Mouse (Mus musculus): ENCODE data around the gene Psma7.

Psma7 gene

DNA sequence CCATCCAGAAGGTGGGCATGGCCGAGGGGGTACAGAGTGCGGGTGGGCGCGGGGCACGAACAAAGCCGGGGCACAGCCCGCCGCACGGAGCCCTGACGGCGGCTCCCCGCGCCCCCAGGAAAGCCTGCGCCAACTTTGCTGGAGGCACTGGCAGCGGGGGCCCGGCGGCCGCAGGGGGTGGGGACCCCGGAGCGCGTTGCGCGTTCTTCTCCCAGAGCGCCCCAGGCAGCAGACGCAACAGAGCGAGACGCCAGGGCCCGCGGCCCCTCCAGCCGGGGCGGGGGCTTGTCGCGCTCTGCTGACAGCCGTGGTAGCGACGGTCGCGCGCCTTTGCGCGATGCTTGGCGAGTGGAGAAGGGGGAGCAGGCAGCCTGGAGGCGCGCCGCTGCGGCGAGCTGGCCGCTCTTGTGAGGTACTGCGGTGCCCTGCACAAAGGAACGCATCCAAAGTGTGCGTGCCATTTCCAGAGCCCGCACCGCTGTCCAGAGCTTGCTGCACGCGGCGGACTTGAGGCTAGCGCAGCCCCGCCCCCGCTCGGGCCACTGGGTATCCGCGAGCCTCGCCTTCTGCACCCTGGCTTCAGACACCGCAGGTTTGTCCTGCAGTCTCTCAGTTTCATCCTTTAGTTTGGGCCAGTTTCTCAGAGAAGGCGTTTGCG lies 754 bp upstream of the Psma7 start:
- DNase-seq: peak in 1 of 2 experiments; percentile 75

DNA sequence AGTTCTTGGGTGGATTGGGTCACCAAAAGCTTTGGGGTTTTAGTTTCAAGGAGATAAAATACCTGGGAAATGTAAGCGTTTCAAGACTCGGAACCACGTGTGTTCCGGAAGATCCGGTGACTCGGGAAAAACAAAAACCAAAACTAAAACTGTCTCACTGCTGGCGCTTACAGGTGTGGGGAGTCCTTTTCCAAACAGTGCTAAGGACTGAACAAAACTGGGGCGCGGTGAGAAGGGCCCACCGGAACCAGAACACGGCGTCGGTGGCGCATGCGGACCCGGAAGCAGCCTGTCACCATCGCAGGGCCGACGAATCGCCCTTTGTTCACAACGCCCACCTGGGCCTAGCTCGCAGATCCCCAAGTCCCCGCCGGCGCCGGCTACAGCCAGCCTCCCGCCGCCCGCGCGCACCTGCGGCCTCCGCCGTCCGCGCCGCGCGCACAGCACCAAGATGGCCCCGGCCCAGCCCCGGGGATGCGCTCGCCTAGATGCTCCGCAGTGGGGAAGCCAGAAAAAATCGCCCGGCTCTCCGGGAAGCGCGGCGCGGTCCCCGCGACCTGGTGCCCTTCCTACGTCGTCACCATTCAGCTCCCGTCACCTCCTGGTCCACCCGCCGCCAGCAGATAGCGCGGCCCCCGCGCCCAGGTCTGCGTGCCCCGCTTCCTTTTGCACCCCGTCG lies 517 bp downstream of the Psma7 start:
- peak; percentile 47 to 66 for DNase-seq

DNA sequence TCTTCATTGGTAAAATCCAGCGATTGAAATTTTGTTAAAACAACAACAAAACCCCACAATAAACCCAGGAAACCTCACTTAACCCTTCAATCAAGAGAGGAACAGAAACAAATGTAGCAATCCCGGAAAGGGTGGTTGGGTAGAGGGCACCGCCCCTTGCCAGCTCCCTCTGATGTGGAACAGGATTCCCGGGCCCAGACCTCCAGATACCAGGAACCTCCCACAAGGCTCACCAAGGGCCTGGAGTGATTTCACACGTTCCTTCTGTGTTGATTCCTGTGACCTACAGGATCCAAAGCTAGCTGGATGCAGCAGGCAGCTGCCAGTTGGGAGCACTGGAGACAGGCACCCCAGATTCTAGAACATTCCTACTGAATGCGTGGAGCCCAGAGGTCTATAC lies 1.8 kb downstream of the Psma7 start:
- no peak for DNase-seq

DNA sequence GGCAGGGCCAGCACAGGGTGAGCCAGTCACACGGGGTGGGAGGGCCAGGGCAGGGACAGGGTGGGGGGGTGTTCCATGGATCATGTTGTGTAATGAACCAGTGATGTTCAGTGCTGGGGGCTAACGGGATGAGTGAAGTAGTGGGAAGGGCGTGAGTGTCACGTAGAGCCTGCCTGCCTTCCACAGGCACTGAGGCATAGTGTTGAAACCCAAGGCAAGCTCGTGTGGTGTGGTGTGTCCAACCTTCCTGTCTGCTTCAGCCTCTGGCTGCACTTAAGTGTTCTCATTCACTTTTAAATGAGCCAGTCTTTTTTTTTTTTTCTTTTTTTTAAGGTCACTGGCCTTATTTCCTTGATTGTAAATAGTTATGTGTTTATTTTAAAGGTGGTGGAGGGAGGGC lies 7.5 kb downstream of the Psma7 start:
- no peak for DNase-seq

DNA sequence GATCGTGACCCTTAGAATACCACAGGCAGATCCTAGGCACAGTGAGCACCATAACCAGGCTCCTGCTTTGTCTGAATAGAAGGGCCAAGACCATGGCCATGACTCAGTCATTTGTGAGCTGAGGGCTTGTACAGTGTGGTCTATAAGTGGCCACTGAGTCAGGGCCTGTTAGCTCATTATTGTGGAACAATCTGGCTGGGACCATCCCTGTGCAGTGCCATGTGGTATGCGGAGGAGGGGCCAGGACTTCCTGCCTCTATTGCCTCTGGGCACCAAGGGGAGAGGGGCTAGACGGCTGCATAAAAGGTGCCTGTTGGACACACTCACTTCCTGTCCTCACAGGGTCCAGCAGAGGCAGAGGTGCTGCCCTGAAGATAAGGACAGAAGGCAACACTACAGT lies 8.3 kb downstream of the Psma7 start:
- DNase-seq: no peak

DNA sequence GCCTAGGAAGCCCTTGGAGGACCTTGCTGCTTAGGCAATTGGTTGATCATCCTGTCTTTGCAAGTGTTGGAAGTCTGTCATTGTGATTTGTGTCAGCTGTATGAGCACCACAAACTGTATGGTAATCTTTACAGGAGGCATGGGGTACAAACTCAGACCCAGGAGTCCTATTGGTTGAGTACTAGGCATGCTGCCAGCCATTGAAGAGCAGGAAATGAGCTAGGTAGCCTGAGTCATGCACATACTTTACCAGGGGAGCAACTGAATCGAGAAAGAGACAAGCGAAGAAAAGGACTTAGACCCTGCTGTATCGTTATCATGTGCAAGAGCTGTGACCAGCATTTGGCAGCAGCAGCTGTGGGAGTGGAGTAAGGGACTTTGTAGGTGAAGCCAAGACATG lies 9.3 kb downstream of the Psma7 start:
- no peak for DNase-seq

DNA sequence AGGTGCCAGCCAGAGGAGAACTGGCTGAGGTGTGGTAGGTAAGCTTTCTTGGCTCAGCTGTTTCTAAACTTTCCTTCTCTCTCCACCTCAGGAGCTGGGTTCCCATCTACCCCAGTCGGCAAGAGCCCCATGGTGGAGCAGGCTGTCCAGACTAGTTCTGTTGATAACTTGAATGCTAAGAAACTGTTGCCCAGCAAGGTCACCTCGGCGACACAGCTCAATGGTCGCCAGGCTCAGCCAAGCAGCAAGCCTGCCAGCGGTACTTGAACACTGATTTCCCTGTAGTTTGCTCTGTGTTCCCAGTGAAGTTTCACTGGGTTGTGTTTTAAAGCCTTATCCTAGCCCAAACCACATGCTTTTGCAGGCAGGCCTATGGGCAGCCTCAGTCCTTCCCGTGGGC lies 11.0 kb downstream of the Psma7 start:
- no peak for DNase-seq

DNA sequence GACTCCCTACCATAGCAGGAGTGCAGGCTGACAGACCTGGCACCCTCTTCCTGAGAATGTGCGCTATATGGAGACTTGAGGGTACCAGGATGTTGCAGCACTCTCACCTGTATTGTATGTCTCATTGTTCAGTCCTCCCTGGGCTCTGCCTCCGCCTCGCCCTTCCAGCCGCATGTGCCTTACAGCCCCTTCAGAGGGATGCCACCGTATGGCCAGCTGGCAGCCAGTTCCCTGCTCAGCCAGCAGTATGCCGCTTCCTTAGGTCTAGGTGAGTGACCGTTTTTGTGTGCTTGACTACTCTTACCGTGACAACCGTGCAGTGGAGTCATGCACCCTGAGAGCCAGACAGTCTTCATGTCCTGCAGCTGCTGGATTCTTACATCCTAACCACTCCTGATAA lies 14.5 kb downstream of the Psma7 start:
- peak in 1 of 2 experiments; percentile 18 for DNase-seq

DNA sequence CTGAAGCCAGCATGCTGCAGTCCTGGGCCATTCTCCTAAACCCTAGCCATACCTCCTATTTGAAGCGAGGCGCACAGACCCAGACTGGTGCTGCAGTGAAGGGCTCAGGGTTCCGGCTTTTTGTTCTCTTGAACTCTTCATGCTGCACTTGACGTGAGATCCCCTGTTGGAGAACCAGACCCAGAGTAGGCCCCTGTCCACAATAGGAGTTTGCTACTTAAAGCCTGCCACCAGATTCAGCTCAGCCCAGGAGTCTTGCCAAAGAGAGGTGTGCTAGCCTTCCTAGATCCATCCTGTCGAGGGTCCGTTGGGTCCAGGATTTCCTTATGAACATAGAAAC lies 16.4 kb downstream of the Psma7 start:
- no peak for DNase-seq

DNA sequence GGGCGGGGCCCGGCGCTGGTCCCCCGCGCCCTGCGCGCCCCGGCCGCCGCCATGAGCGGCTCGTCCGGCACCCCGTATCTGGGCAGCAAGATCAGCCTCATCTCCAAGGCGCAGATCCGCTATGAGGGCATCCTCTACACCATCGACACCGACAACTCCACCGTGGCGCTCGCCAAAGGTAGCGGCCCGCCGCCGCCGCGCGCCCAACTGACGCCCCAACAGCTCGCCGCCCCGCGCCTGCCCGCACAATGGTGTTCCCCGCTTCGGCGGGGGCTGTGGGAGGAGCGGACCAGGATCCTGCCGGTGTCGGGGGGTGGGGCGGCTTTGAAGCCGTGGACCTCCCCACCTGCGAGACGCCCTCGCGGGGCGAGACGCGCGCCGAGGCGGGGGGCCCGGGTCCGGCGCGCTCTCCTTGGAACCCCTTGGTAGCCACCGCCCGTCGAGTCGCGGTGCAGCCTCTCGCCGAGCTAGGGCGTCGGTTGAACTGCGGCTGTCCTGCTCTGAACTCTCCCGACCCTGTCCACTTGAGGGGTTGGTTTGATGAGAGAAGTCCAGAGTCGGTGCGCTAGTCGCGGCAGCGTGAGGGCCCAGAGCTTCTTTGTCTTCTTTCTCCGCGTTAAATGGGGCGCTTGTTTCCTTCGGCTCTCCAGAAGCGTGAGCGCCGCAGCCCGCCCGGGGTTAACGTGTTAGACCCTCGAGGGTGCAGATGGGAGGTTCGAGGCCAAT lies 16.9 kb downstream of the Psma7 start:
- DNase-seq: peak; percentile 71 to 80

DNA sequence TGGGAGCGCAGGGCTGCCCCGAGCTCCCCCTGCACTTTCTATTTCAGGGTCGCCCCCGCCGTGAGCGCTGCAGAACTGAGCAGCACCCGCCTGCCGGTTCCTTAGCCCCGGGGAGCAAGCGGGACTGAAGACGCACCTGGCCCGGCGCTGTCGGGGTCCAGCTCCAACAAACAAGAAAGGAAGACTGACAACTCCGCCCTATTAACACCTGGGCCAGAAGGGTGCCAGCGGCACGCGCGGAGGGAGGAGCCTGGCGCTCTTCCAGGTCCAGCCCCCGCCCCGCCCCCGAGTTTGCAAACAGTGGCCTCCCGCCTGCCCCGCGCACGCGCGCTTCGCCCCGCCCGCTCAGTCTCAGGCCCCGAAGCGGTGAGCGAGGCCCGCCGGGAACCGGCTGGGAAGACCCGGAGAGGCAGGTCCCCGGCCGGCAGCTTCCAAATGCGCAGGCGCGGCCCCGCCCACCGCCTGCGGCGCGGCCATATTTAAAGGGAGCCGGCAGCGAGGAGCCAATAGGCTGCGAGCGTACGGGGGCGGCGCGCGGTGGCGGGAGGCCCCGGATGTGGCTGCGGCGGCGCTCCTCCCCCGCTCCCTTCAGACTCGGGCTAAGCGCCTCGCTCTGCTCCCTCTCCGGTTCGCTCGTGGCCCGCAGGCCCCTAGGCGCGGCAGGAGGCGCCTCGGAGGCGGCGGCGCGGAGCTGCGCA lies 17.7 kb downstream of the Psma7 start, which contains the start of gene Lsm14b:
TSS of gene Lsm14b (plus strand) at position 587 of the 698 bp plus-strand sequence.
- peak; percentile 99 to 100 for DNase-seq

DNA sequence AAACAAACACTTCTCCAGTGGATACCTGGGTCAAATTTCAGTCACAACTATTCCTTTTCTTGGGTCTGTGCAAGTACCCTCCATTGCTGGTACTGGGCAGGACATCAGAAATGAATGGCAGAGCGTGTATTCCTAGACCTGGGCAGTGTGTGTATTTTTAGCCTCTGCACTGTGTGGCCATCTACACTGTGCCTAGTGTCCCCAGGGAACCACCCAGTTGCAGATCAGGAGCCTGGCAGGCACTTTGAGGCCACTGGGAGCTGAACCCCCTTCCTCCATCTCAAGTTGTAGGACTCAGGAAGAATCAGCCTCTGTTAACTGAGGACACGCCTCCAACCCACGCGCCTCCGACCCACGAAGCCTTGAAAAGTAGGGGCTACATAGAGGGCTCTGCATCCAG lies 19.5 kb downstream of the Psma7 start:
- no peak for DNase-seq

DNA sequence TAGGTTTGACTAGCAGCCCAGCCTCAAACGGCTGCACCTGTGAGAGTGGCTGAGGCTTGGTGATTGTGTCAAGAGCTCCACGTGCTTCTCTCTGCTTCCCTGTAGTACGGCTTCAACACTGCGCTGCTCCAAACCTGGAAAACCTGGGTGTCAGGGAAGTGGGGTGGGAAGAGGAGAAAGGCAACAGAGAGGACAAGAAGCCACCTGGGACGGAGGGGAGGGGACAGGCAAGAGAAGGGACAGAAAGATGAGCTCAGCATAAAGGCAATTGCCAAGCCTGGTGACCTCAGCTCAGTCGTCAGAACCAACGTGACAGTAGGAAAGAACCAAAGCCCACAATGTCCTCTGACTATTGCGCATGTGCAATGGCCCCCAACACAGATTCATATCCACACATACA lies 21.3 kb downstream of the Psma7 start:
- DNase-seq: no peak

DNA sequence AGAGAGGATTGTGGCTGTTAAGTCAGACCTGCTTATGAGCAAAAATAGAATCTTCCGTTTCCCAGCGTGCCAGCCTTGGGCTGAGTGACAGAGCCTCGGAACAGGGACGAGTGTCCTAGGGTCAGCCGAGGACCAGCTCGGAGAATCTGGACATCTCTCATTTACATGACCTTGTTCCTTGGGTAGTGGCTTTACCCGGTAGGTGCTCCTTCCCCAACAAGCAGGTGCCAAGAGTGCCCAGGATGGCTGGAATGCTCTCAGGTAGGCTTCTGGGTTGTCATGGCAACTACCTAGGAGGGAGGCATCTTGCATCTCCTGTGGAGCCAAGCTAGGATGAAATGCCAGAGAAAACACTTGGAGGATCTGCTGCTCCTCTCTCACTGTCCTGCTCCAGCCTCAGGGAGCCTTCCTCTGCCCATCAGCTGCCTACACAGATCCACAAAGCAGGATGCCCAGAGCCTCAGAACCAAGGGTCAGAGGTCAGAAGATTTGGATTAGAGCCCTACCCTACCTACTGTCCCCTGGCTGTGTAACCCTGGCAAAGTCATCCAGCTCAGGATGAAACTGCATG lies 22.1 kb downstream of the Psma7 start:
- DNase-seq: no peak

DNA sequence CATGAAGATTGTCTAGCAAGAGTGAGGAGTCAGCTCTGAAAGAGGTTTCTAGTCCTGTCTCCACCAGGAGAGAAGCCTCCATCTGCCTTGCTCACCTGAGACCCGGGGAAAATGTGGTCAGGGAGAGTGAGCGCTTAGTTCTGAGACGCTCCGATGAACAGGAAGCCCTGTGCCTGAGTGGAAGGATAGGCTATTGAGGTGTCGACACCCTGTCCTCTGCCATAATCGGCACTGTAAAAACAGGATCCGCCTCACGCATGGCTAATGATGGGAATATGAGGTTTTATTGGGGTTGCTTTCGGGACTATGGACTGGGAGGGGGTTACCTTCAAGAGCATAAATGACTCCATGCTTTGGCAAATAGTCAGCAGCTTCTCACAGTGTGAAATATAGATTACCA lies 23.7 kb downstream of the Psma7 start:
- no peak for DNase-seq

DNA sequence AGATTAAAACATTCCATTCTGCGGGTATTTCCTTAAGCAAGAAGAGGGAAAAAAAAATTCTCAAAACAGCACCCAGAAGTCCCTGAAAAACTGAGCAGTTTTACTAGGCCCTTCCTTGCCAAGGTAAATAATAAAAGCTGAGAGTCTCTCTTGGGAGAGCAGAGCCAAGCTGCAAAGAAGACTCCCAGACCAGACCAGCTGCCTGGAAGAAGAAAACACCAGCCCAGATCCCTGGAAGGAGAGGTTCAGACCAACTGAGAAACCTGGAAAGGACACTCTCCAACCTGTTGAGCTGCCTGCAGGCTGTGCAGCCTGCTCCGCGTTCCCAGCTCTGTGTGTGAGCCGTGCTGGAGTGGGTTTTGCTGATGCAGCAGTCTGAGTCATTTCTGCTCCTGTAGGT lies 24.6 kb downstream of the Psma7 start:
- DNase-seq: no peak

DNA sequence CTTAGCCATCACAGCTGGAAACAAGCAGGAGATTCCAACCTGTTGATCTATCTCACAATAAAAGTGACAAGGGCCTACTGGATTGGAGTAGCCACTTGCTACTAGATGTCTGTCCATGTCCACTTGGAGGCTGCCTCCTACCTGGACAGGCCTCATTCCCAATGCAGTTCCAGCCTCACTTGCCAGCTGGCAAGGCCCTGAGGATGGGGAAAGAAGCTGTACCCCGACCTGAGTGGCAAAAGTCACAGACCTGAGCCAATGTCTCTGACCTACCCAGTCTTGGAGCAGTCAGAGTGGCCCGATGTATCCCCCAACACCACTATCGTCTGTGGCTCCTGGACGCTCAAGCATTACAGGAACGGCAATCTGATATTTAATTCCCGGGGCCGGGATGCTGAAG lies 28.5 kb downstream of the Psma7 start:
- no peak for DNase-seq

DNA sequence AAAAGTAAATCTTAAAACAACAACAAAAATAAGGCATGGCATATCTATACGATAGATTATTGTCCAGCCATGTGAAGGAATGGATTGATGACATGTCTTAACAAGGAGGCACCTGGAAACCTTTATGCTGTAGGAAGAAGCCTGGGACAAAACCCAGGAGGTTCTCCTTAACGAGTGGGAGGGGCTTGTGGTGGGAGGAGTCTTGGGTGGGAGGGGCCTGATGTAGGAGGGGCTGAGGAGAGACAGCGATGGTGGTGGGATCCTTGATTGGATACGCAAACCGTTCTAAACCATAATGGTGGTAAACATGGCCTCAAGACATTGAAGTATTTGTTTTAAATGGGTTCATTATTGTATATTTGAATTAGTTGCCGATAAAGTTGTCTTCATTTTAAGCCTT lies 30.9 kb downstream of the Psma7 start:
- no peak for DNase-seq

DNA sequence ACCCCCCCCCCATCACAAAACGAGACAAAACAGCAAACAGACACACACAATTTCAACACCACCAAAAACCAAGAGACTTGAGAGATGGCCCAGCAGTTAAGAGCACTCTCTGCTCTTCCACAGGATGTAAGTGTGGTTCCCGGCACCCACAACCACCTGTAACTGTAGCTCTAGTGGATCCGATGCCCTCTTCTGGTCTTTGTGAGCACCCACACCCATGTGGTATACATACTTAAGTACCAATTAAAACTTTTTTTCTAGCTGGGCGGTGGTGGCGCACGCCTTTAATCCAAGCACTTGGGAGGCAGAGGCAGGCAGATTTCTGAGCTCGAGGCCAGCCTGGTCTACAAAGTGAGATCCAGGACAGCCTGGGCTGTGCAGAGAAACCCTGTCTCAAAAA lies 31.5 kb downstream of the Psma7 start:
- no peak for DNase-seq

DNA sequence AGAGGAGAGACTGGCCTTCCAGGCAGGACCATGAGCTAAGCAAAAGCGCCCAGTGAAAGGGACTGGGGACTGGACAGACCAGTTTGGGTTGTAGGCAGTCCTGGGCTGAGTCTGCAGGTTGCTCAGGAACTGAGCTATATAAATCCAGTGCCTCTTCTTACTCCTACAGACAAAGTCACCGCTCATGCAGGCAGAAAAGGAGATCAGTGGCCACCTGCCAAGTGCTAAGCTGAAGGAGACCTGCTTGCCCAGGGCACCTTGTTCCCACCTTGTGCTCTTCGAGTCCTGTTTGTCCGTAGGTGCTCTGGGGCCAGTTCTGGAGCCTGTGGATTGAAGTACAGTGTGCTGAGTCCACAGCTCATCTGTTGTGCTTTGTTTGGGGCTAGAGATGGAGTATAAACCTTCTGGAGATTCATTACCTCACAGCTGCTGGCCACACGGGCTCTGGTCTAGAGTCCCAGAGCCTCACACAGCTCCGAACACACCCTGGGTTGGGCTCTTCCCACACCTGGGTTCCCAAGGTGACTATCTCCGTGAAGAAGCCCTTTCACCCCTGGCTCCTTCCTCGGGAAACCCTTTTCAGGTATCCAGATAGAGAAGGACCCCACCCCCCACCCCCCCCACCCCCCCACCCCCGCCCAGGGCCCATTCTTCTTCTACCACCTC lies 35.7 kb downstream of the Psma7 start:
- no peak for DNase-seq

DNA sequence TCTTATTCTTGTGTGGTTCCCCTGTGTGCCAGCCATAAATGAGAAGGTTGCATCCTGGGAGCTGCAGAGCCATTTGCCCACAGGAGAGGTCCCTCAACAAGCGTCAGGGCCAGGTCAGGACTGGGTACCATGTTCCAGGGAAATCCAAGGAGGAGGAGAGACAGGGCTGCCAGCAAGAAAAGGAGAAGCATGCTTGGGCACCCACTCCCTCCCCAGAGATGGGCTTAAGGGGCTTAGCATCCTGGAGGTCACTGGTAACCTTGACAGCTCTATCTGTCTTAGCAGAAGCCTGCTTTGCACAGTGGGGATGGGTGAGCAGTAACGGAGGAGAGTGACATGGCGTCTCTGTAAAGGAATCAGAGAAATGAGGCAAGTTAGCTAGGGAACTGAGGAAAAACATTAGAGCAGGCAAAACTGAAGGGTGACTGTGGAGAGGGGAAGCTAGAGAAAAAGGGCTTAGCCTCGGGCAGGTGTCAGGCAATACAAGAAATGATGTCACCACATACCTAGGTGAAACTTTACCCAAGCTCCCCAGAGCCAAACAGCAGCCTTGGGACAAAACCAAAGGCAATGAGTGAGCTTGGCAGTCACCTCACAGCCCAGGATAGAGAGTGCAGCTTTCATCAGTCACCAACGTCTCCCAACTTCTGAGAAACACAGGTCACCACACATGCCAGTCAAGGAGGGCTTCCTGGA lies 36.4 kb downstream of the Psma7 start:
- no peak for DNase-seq

DNA sequence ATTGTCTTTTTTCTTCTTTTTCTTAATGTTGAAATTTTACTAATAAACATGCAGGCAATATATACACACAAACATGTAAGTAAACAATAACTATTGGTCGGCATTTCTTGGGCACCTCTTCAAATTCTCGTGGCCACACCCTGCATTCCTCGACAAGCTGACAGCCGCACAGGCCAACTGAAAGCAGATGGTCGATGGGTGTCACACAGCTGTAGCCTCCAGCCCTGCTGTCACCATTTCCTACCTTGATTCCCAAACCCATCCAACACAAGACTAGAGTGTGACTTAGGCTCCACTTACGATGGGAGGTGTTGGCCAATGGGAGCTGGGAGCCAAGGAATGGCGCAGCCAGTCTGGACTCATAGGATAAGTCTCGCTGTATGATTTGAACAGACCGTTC lies 40.6 kb downstream of the Psma7 start:
- DNase-seq: no peak
